ENCODE assay signal across 21 mouse cellular contexts in genomic region chr16:59769936-59770335, GRCm38 (mm10).
DNase-seq lines count a peak whose midpoint lies in the region; ATAC-seq lines count a peak whose summit lies in the region.
"Had no signal": no experiment of that assay in that cellular context is flagged by ENCODE, and none has a peak within 500 bp of the region (broad histone marks: within the 10 kb centered on the region; RNA-seq: fewer than 3 reads in every experiment).

No protein-coding gene starts in this region.

- ATAC-seq in frontal cortex, adult (ENCODE audit: low TSS enrichment), result peak; percentile 99
- ATAC-seq: activated CD4-positive, CD25-positive, alpha-beta regulatory T cell, adult 4 months; CD4-positive, CD25-positive, alpha-beta regulatory T cell, adult 4 months; forebrain, embryonic 14.5 days; forebrain, embryonic 16.5 days; Patski had no signal

- DNase-seq in frontal cortex, postnatal 14 days (ENCODE audit: low spot score in 2 of 2), result no peak
- peak; percentile 5 to 23 for DNase-seq in left cerebral cortex, adult 9 months (ENCODE audit: low spot score in 2 of 2)
- no peak for DNase-seq in left cerebral cortex, adult 11 months (ENCODE audit: low spot score)
- DNase-seq in brain, adult 2 months (ENCODE audit: low read depth, low spot score), result peak; percentile 53
- DNase-seq in telencephalon, adult 2 months (ENCODE audit: low read depth, low spot score), result peak; percentile 38
- DNase-seq in gastrocnemius, adult 18-20 months (ENCODE audit: low spot score), result no peak
- DNase-seq: adrenal gland, adult 8-10 months; adrenal gland, postnatal 14 days; B cell, adult 2 months; cerebellum, adult 11-12 months; cerebellum, adult 2 months; cerebellum, adult 9-10 months; cerebellum, postnatal 10 days; cerebellum, postnatal 25 days; embryo, embryonic 11 days had no signal

Comparison
In these comparisons a context has a peak if more than half of its experiments do, and no peak if none do; other contexts are left out.
1. DNase-seq: peak in left cerebral cortex, adult 9 months (2 of 2), brain, adult 2 months (single experiment) and telencephalon, adult 2 months (single experiment); none in frontal cortex, postnatal 14 days (0 of 2), left cerebral cortex, adult 11 months (single experiment) and gastrocnemius, adult 18-20 months (single experiment).